Mouse (Mus musculus) cerebellum, adult 2 months (tissue): ENCODE measurements around the gene Dcun1d4.

ENCODE experiments used
- CTCF ChIP-seq: fragments of 200-500 bp; IDR thresholded peaks from 2 replicates; pipeline ENCODE4 v1.5.1; 2011; ENCODE audit warnings: low read depth, mild to moderate bottlenecking, control low read depth, low read length, moderate library complexity, borderline replicate concordance; ENCODE audit not compliant: insufficient read depth
- POLR2A ChIP-seq: fragments of 200-500 bp; IDR thresholded peaks from 2 replicates; pipeline ENCODE4 v1.6.1; 2011; ENCODE audit warnings: low read length, control low read depth, borderline replicate concordance; ENCODE audit not compliant: insufficient read depth

- TF ChIP-seq CTCF = no peak
- TF ChIP-seq POLR2A = no peak
These were observed 67.4 kb downstream of the Dcun1d4 start for GRCm38 (mm10) chr5:73548237-73548636.
